Mouse (Mus musculus) CH12.LX (cell line): ENCODE results near the gene Ilf2. TPM values are rescaled to one million over a fixed set of nuclear protein-coding genes. Genes with fewer than 3 reads are reported as not detected.

Source experiments
- DNase-seq: peaks from one replicate; pipeline ENCODE4 v3.0.0-alpha.2; 2013; ENCODE audit errors: extremely low read depth
- H3K27ac ChIP-seq: 2 replicates; pipeline ENCODE4 v1.5.1; 2012; ENCODE audit warnings: low read depth, mild to moderate bottlenecking, control low read depth, moderate library complexity; ENCODE audit not compliant: insufficient read depth
- H3K27me3 ChIP-seq: replicated peaks from 2 replicates; pipeline ENCODE3; 2012; ENCODE audit warnings: inconsistent platforms
- H3K36me3 ChIP-seq, 2 experiments: replicated peaks in 1 of 2; 2 replicates each; pipeline versions ENCODE3 to v1.6.1; 2012; ENCODE audit warnings: inconsistent platforms in 1 of 2, low read length in 1 of 2, mild to moderate bottlenecking in 1 of 2, mixed read lengths in 1 of 2, moderate library complexity in 1 of 2; ENCODE audit not compliant: control insufficient read depth in 1 of 2, insufficient read depth in 1 of 2
- H3K4me1 ChIP-seq, 2 experiments: 2 replicates each; pipeline ENCODE4 v1.6.1; 2012; ENCODE audit warnings: inconsistent platforms in 1 of 2, moderate library complexity in 1 of 2; ENCODE audit not compliant: insufficient read depth in 2 of 2, control insufficient read depth in 1 of 2
- H3K4me2 ChIP-seq: 2 replicates; pipeline ENCODE4 v1.6.1; 2012; ENCODE audit warnings: low read depth, mild to moderate bottlenecking, control low read depth; ENCODE audit not compliant: poor library complexity, insufficient read depth, severe bottlenecking
- H3K4me3 ChIP-seq, 3 experiments: fragments of 150-350 bp in 1 of 3; sonication (generic) in 1 of 3; replicated peaks in 1 of 3; 2 replicates each; pipeline versions ENCODE3 to v1.5.1; 2011 to 2012; ENCODE audit warnings: low read depth in 2 of 3, low read length in 2 of 3, mild to moderate bottlenecking in 2 of 3, moderate library complexity in 2 of 3, control low read depth in 1 of 3, improper control_type of control experiment in 1 of 3, inconsistent platforms in 1 of 3, mixed read lengths in 1 of 3; ENCODE audit not compliant: poor library complexity in 1 of 3
- H3K79me2 ChIP-seq: replicated peaks from 2 replicates; pipeline ENCODE4 v1.6.1; 2012; ENCODE audit warnings: mild to moderate bottlenecking, moderate library complexity; ENCODE audit not compliant: control insufficient read depth, poor library complexity, insufficient read depth, severe bottlenecking; ENCODE audit errors: extremely low read depth
- H3K9ac ChIP-seq: 2 replicates; pipeline ENCODE4 v1.6.1; 2012; ENCODE audit warnings: low read depth, mild to moderate bottlenecking, control low read depth, moderate library complexity; ENCODE audit not compliant: insufficient read depth
- H3K9me3 ChIP-seq: replicated peaks from 2 replicates; pipeline ENCODE3; 2012; ENCODE audit warnings: low read length, inconsistent platforms, mixed read lengths
- CHD1 ChIP-seq: IDR thresholded peaks from 2 replicates; pipeline ENCODE4 v1.6.1; 2012; ENCODE audit warnings: low read depth, low read length, improper control_type of control experiment, inconsistent platforms
- CHD2 ChIP-seq: IDR thresholded peaks from 2 replicates; pipeline ENCODE4 v1.6.1; 2011; ENCODE audit warnings: low read length, improper control_type of control experiment
- CTCF ChIP-seq, 2 experiments: IDR thresholded peaks in 1 of 2; conservative IDR thresholded peaks in 1 of 2; 2 replicates each; pipeline ENCODE4 v1.5.1; 2011 to 2012; ENCODE audit warnings: low read depth in 2 of 2, low read length in 2 of 2, improper control_type of control experiment in 1 of 2, inconsistent platforms in 1 of 2, mild to moderate bottlenecking in 1 of 2, moderate library complexity in 1 of 2
- E2F4 ChIP-seq: IDR thresholded peaks from 2 replicates; pipeline ENCODE4 v1.6.1; 2011; ENCODE audit warnings: low read depth, low read length, improper control_type of control experiment; ENCODE audit not compliant: insufficient replicate concordance
- ELF1 ChIP-seq: IDR thresholded peaks from 2 replicates; pipeline ENCODE4 v1.6.1; 2014; ENCODE audit warnings: low read depth, mild to moderate bottlenecking, inconsistent platforms, low read length, improper control_type of control experiment
- EP300 ChIP-seq: IDR thresholded peaks from 2 replicates; pipeline ENCODE4 v1.6.1; 2011; ENCODE audit warnings: low read length, improper control_type of control experiment
- ETS1 ChIP-seq: conservative IDR thresholded peaks from 2 replicates; pipeline ENCODE4 v1.6.1; 2012; ENCODE audit warnings: low read depth, mild to moderate bottlenecking, inconsistent platforms, low read length, improper control_type of control experiment, moderate library complexity
- GABPA ChIP-seq: IDR thresholded peaks from 2 replicates; pipeline ENCODE4 v1.6.1; 2012; ENCODE audit warnings: low read depth, low read length, improper control_type of control experiment, inconsistent platforms; ENCODE audit not compliant: insufficient replicate concordance
- HCFC1 ChIP-seq: IDR thresholded peaks from 2 replicates; pipeline ENCODE4 v1.6.1; 2012; ENCODE audit warnings: low read depth, mild to moderate bottlenecking, inconsistent platforms, low read length, improper control_type of control experiment
- IRF4 ChIP-seq: IDR thresholded peaks from 2 replicates; pipeline ENCODE4 v1.6.1; 2014; ENCODE audit warnings: low read depth, mild to moderate bottlenecking, inconsistent platforms, low read length, improper control_type of control experiment
- JUND ChIP-seq: conservative IDR thresholded peaks from 2 replicates; pipeline ENCODE4 v1.6.1; 2011; ENCODE audit warnings: low read depth, low read length, improper control_type of control experiment
- MAX ChIP-seq: IDR thresholded peaks from 2 replicates; pipeline ENCODE4 v1.6.1; 2011; ENCODE audit warnings: low read length, improper control_type of control experiment
- MAZ ChIP-seq: IDR thresholded peaks from 2 replicates; pipeline ENCODE4 v1.6.1; 2012; ENCODE audit warnings: low read depth, mild to moderate bottlenecking, inconsistent platforms, low read length, improper control_type of control experiment, moderate library complexity
- MEF2A ChIP-seq: IDR thresholded peaks from 2 replicates; pipeline ENCODE4 v1.6.1; 2014; ENCODE audit warnings: low read depth, mild to moderate bottlenecking, inconsistent platforms, low read length, improper control_type of control experiment, borderline replicate concordance
- MXI1 ChIP-seq: IDR thresholded peaks from 2 replicates; pipeline ENCODE4 v1.6.1; 2011; ENCODE audit warnings: mild to moderate bottlenecking, low read depth, low read length, improper control_type of control experiment
- MYC ChIP-seq: IDR thresholded peaks from 2 replicates; pipeline ENCODE4 v1.6.1; 2011; ENCODE audit warnings: low read depth, mild to moderate bottlenecking, improper control_type of control experiment, low read length
- NELFE ChIP-seq: IDR thresholded peaks from 2 replicates; pipeline ENCODE4 v1.6.1; 2011; ENCODE audit warnings: low read depth, low read length, improper control_type of control experiment
- PAX5 ChIP-seq: IDR thresholded peaks from 2 replicates; pipeline ENCODE4 v1.6.1; 2012; ENCODE audit warnings: low read length, inconsistent platforms, mixed read lengths
- POLR2A ChIP-seq: IDR thresholded peaks from 2 replicates; pipeline ENCODE4 v1.6.1; 2011; ENCODE audit warnings: low read depth, mild to moderate bottlenecking, improper control_type of control experiment, low read length
- RAD21 ChIP-seq: IDR thresholded peaks from 2 replicates; pipeline ENCODE4 v1.6.1; 2011; ENCODE audit warnings: low read depth, mild to moderate bottlenecking, low read length, improper control_type of control experiment, moderate library complexity
- RCOR1 ChIP-seq: conservative IDR thresholded peaks from 2 replicates; pipeline ENCODE4 v1.6.1; 2012; ENCODE audit warnings: low read depth, mild to moderate bottlenecking, inconsistent platforms, low read length, improper control_type of control experiment
- SMC3 ChIP-seq: IDR thresholded peaks from 2 replicates; pipeline ENCODE4 v1.6.1; 2011; ENCODE audit warnings: low read depth, low read length, improper control_type of control experiment
- TBP ChIP-seq: conservative IDR thresholded peaks from 2 replicates; pipeline ENCODE4 v1.6.1; 2011; ENCODE audit warnings: low read depth, low read length, improper control_type of control experiment
- TCF12 ChIP-seq: IDR thresholded peaks from 2 replicates; pipeline ENCODE4 v1.6.1; 2014; ENCODE audit warnings: low read depth, mild to moderate bottlenecking, inconsistent platforms, low read length, improper control_type of control experiment
- UBTF ChIP-seq: IDR thresholded peaks from 2 replicates; pipeline ENCODE4 v1.6.1; 2012; ENCODE audit warnings: low read depth, mild to moderate bottlenecking, inconsistent platforms, low read length, improper control_type of control experiment, moderate library complexity
- USF1 ChIP-seq: IDR thresholded peaks from 2 replicates; pipeline ENCODE4 v1.6.1; 2014; ENCODE audit warnings: low read depth, mild to moderate bottlenecking, inconsistent platforms, low read length, improper control_type of control experiment
- USF2 ChIP-seq: conservative IDR thresholded peaks from 2 replicates; pipeline ENCODE4 v1.6.1; 2011; ENCODE audit warnings: low read depth, low read length, improper control_type of control experiment
- ZC3H11A ChIP-seq: IDR thresholded peaks from 2 replicates; pipeline ENCODE4 v1.6.1; 2012; ENCODE audit warnings: low read depth, mild to moderate bottlenecking, inconsistent platforms, low read length, improper control_type of control experiment
- ZKSCAN1 ChIP-seq: IDR thresholded peaks from 2 replicates; pipeline ENCODE4 v1.6.1; 2012; ENCODE audit warnings: low read depth, inconsistent platforms, low read length, improper control_type of control experiment, borderline replicate concordance
- ZMIZ1 ChIP-seq: IDR thresholded peaks from 2 replicates; pipeline ENCODE4 v1.6.1; 2012; ENCODE audit warnings: low read depth, mild to moderate bottlenecking, inconsistent platforms, low read length, improper control_type of control experiment
- ZNF384 ChIP-seq: IDR thresholded peaks from 2 replicates; pipeline ENCODE4 v1.6.1; 2012; ENCODE audit warnings: low read depth, low read length, improper control_type of control experiment, inconsistent platforms
- dilution Hi-C: fragments of 300-500 bp; cut with MboI; formaldehyde crosslinking; loops from 2 replicates; pipeline ENCODE4 v1.14.3; 2020; ENCODE audit warnings: low sequenced_read_pairs; ENCODE audit not compliant: extremely low pct_unique_long_range_greater_than_20kb, extremely low pct_ligation_motif_present
- in situ Hi-C: fragments of 300-500 bp; cut with MboI; formaldehyde crosslinking; loops from 3 replicates; pipeline ENCODE4 v1.14.3; 2019; ENCODE audit warnings: low sequenced_read_pairs, low pct_ligation_motif_present, low pct_unique_long_range_greater_than_20kb, mixed read lengths
- polyA plus RNA-seq: library from polyadenylated mRNA; unstranded; fragments of >175 nt; gene quantifications from 2 replicates; pipeline ENCODE4 v1.2.1, GENCODE M21; 2012; ENCODE audit warnings: low read depth; ENCODE audit not compliant: insufficient read length
- total RNA-seq, 2 experiments: library from RNA; depleted of rRNA; stranded (reverse); fragments of 300-350 nt in 1 of 2; fragments of >200 nt in 1 of 2; gene quantifications; 2 replicates each; pipeline ENCODE4 v1.2.3; 2012 to 2014

Ilf2 gene
- total and polyA plus RNA-seq, 3 experiments: 120 to 197 (median 182) TPM

GRCm38 (mm10) chr3:90465686-90466310 lies 10.1 kb upstream of the Ilf2 start, which contains the start of gene Npr1:
TSS of gene Npr1 (minus strand) at chr3:90465866.
- peaks cover 24% of the 10 kb centered on the region for H3K27me3 ChIP-seq
- dilution Hi-C loops (no loop called here), in situ Hi-C loops (loop anchor here (5.0 kb wide), 1 partner anchor 48 kb away; no protein-coding TSS in a partner anchor)
- H3K4me1 ChIP-seq: peaks cover 4 to 7% of the 10 kb centered on the region in 2 experiments; a peak in 2 of 4 replicates
- H3K9ac ChIP-seq: no peak within 1 kb of the TSS; the same call in 1 of the 2 replicates
- H3K9me3 ChIP-seq: peaks cover 11% of the 10 kb centered on the region
- TF ChIP-seq HCFC1 (no peak), TCF12 (no peak), RCOR1 (no peak), TBP (no peak), ZMIZ1 (no peak), PAX5 (no peak), EP300 (no peak)
- TF ChIP-seq, all 38 proteins: peak for 0
- Histone ChIP-seq H3K4me2 (peak within 1 kb of the TSS; percentile 98), H3K36me3 (no peaks in the 10 kb centered on the region), H3K4me3 (peak within 1 kb of the TSS; percentile 3 to 50 (median 41)), H3K79me2 (no peaks in the 10 kb centered on the region), H3K27ac (no peak within 1 kb of the TSS; the same call in 1 of the 2 replicates)
- no peak for DNase-seq

GRCm38 (mm10) chr3:90466311-90466766 lies 9.6 kb upstream of the Ilf2 start:
- peak; percentile 14 for DNase-seq
- H3K4me3 ChIP-seq: peak overlapping the region; percentile 3 to 50 (median 41)
- peaks cover 19% of the 10 kb centered on the region for H3K27me3 ChIP-seq
- H3K4me2 ChIP-seq: peak overlapping the region; percentile 98
- dilution Hi-C loops (no loop called here), in situ Hi-C loops (loop anchor here (5.0 kb wide), 1 partner anchor 49 kb away; no protein-coding TSS in a partner anchor)
- H3K9ac ChIP-seq: no peak overlapping the region; the same call in 1 of the 2 replicates
- H3K36me3 ChIP-seq: no peaks in the 10 kb centered on the region
- H3K4me1 ChIP-seq: peaks cover 4 to 7% of the 10 kb centered on the region in 2 experiments; a peak in 2 of 4 replicates
- H3K27ac ChIP-seq: no peak overlapping the region
- peaks cover 11% of the 10 kb centered on the region for H3K9me3 ChIP-seq
- no peaks in the 10 kb centered on the region for H3K79me2 ChIP-seq
- TF ChIP-seq MXI1: no peak
- no peak for TF ChIP-seq USF2
- TF ChIP-seq ETS1: no peak
- no peak for TF ChIP-seq MEF2A
- TF ChIP-seq RCOR1: no peak
- no peak for TF ChIP-seq POLR2A
- peak; percentile 90 for TF ChIP-seq RAD21
- peak; percentile 33 to 89; a peak in 3 of 4 replicates for TF ChIP-seq CTCF (conservative IDR thresholded peaks at IDR 0.05 in 1 of 2, IDR thresholded peaks at IDR 0.05 in 1 of 2; ENCODE audit: low read depth in 2 of 2, low read length in 2 of 2)
- no peak for TF ChIP-seq ELF1
- TF ChIP-seq MYC: no peak
- 0 out of 2 replicates have a peak, but pooled peaks have one; percentile 6 for TF ChIP-seq ZC3H11A
- TF ChIP-seq GABPA: no peak
- TF ChIP-seq IRF4: peak; percentile 39; the same call in 1 of the 2 replicates
- peak; percentile 31; the same call in 1 of the 2 replicates for TF ChIP-seq JUND
- TF ChIP-seq ZNF384: no peak
- TF ChIP-seq ZKSCAN1: no peak
- no peak for TF ChIP-seq UBTF
- no peak for TF ChIP-seq CHD1
- TF ChIP-seq E2F4: no peak
- no peak for TF ChIP-seq CHD2
- TF ChIP-seq NELFE: no peak
- no peak for TF ChIP-seq MAX
- no peak for TF ChIP-seq ZMIZ1
- no peak for TF ChIP-seq PAX5
- TF ChIP-seq EP300: no peak
- TF ChIP-seq MAZ: peak; percentile 33; the same call in 1 of the 2 replicates
- no peak for TF ChIP-seq TBP
- TF ChIP-seq SMC3: peak; percentile 69
- no peak for TF ChIP-seq USF1
